Mouse (Mus musculus) MEL (cell line): ENCODE results near the gene Cck. TPM values are rescaled to one million over a fixed set of nuclear protein-coding genes. Genes with fewer than 3 reads are reported as not detected.

ENCODE experiments used
- DNase-seq: peaks from one replicate; pipeline ENCODE4 v3.0.0; 2011; ENCODE audit warnings: low read depth, low spot score
- H3K27ac ChIP-seq: 2 replicates; pipeline ENCODE4 v1.5.1; 2012; ENCODE audit warnings: low read depth, mild to moderate bottlenecking, control low read depth, low read length, moderate library complexity; ENCODE audit not compliant: control insufficient read depth
- H3K27me3 ChIP-seq, 2 experiments: fragments of 150-350 bp in 1 of 2; sonication (generic) in 1 of 2; 2 replicates each; pipeline ENCODE4 v1.6.1; 2012; ENCODE audit warnings: low read length in 2 of 2, mild to moderate bottlenecking in 2 of 2, improper control_type of control experiment in 1 of 2, moderate library complexity in 1 of 2; ENCODE audit not compliant: insufficient read depth in 2 of 2, control insufficient read depth in 1 of 2
- H3K36me3 ChIP-seq, 2 experiments: 2 replicates each; pipeline ENCODE4 v1.6.1; 2012 to 2014; ENCODE audit warnings: low read length in 2 of 2, improper control_type of control experiment in 1 of 2, inconsistent platforms in 1 of 2, mild to moderate bottlenecking in 1 of 2; ENCODE audit not compliant: insufficient read depth in 2 of 2, control insufficient read depth in 1 of 2
- H3K4me1 ChIP-seq, 2 experiments: fragments of 150-350 bp in 1 of 2; sonication (generic) in 1 of 2; 2 replicates each; pipeline ENCODE4 v1.6.1; 2012; ENCODE audit warnings: low read length in 2 of 2, improper control_type of control experiment in 1 of 2, mild to moderate bottlenecking in 1 of 2; ENCODE audit not compliant: insufficient read depth in 2 of 2, control insufficient read depth in 1 of 2
- H3K4me3 ChIP-seq, 2 experiments: fragments of 150-350 bp in 1 of 2; sonication (generic) in 1 of 2; 2 replicates each; pipeline ENCODE4 v1.5.1; 2012; ENCODE audit warnings: low read depth in 2 of 2, low read length in 2 of 2, mild to moderate bottlenecking in 2 of 2, moderate library complexity in 2 of 2, control low read depth in 1 of 2, improper control_type of control experiment in 1 of 2; ENCODE audit not compliant: control insufficient read depth in 1 of 2, insufficient read depth in 1 of 2
- H3K79me2 ChIP-seq: 2 replicates; pipeline ENCODE4 v1.6.1; 2012; ENCODE audit warnings: mild to moderate bottlenecking, low read length, moderate library complexity; ENCODE audit not compliant: control insufficient read depth, poor library complexity, insufficient read depth
- H3K9ac ChIP-seq: 2 replicates; pipeline ENCODE4 v1.6.1; 2012; ENCODE audit warnings: low read depth, mild to moderate bottlenecking, control low read depth, low read length, moderate library complexity; ENCODE audit not compliant: control insufficient read depth, poor library complexity, severe bottlenecking
- H3K9me3 ChIP-seq: fragments of 150-350 bp; sonication (generic); replicated peaks from 2 replicates; pipeline ENCODE4 v1.6.1; 2012; ENCODE audit warnings: mild to moderate bottlenecking, low read length, improper control_type of control experiment, moderate library complexity; ENCODE audit not compliant: insufficient read depth
- CHD1 ChIP-seq: IDR thresholded peaks from 2 replicates; pipeline ENCODE4 v1.6.1; 2012; ENCODE audit warnings: low read depth, mild to moderate bottlenecking, inconsistent platforms, low read length, improper control_type of control experiment
- CHD2 ChIP-seq: IDR thresholded peaks from 2 replicates; pipeline ENCODE4 v1.6.1; 2011; ENCODE audit warnings: low read length, improper control_type of control experiment
- CTCF ChIP-seq, 3 experiments: IDR thresholded peaks in 2 of 3; conservative IDR thresholded peaks in 1 of 3; 2 replicates each; pipeline ENCODE4 v1.5.1; 2011 to 2012; ENCODE audit warnings: low read length in 3 of 3, low read depth in 2 of 3, mild to moderate bottlenecking in 2 of 3, improper control_type of control experiment in 1 of 3, inconsistent platforms in 1 of 3, mixed read lengths in 1 of 3, moderate library complexity in 1 of 3; ENCODE audit not compliant: control insufficient read depth in 1 of 3, insufficient read depth in 1 of 3, poor library complexity in 1 of 3, severe bottlenecking in 1 of 3
- ETS1 ChIP-seq: IDR thresholded peaks from 2 replicates; pipeline ENCODE4 v1.6.1; 2012; ENCODE audit warnings: low read depth, mild to moderate bottlenecking, inconsistent platforms, low read length, improper control_type of control experiment, moderate library complexity
- GABPA ChIP-seq: IDR thresholded peaks from 2 replicates; pipeline ENCODE4 v1.6.1; 2012; ENCODE audit warnings: low read depth, mild to moderate bottlenecking, inconsistent platforms, low read length, improper control_type of control experiment, moderate library complexity
- GATA1 ChIP-seq: IDR thresholded peaks from 2 replicates; pipeline ENCODE4 v1.6.1; 2011; ENCODE audit warnings: low read depth, low read length, improper control_type of control experiment
- HCFC1 ChIP-seq: IDR thresholded peaks from 2 replicates; pipeline ENCODE4 v1.6.1; 2012; ENCODE audit warnings: low read depth, mild to moderate bottlenecking, inconsistent platforms, low read length, improper control_type of control experiment, moderate library complexity
- JUND ChIP-seq: IDR thresholded peaks from 2 replicates; pipeline ENCODE4 v1.6.1; 2011; ENCODE audit warnings: low read depth, mild to moderate bottlenecking, improper control_type of control experiment, low read length
- MAX ChIP-seq: IDR thresholded peaks from 2 replicates; pipeline ENCODE4 v1.6.1; 2011; ENCODE audit warnings: low read length, improper control_type of control experiment
- MAZ ChIP-seq: IDR thresholded peaks from 2 replicates; pipeline ENCODE4 v1.6.1; 2012; ENCODE audit warnings: low read depth, mild to moderate bottlenecking, inconsistent platforms, low read length, improper control_type of control experiment
- MXI1 ChIP-seq: IDR thresholded peaks from 2 replicates; pipeline ENCODE4 v1.6.1; 2011; ENCODE audit warnings: mild to moderate bottlenecking, low read depth, low read length, improper control_type of control experiment
- MYC ChIP-seq: IDR thresholded peaks from 2 replicates; pipeline ENCODE4 v1.6.1; 2011; ENCODE audit warnings: low read depth, mild to moderate bottlenecking, low read length, improper control_type of control experiment, moderate library complexity
- POLR2A ChIP-seq, 2 experiments: IDR thresholded peaks; 2 replicates each; pipeline ENCODE4 v1.6.1; 2011 to 2012; ENCODE audit warnings: low read length in 2 of 2, mild to moderate bottlenecking in 2 of 2, control low read depth in 1 of 2, improper control_type of control experiment in 1 of 2, low read depth in 1 of 2, moderate library complexity in 1 of 2; ENCODE audit not compliant: control insufficient read depth in 1 of 2, insufficient read depth in 1 of 2, poor library complexity in 1 of 2
- POLR2AphosphoS2 ChIP-seq: IDR thresholded peaks from 2 replicates; pipeline ENCODE4 v1.6.1; 2011; ENCODE audit warnings: low read length, improper control_type of control experiment
- RAD21 ChIP-seq: IDR thresholded peaks from 2 replicates; pipeline ENCODE4 v1.6.1; 2011; ENCODE audit warnings: mild to moderate bottlenecking, low read depth, low read length, improper control_type of control experiment
- RCOR1 ChIP-seq: IDR thresholded peaks from 2 replicates; pipeline ENCODE4 v1.6.1; 2012; ENCODE audit warnings: low read depth, mild to moderate bottlenecking, inconsistent platforms, low read length, improper control_type of control experiment
- SMC3 ChIP-seq: IDR thresholded peaks from 2 replicates; pipeline ENCODE4 v1.6.1; 2011; ENCODE audit warnings: low read depth, low read length, improper control_type of control experiment
- TBP ChIP-seq: IDR thresholded peaks from 2 replicates; pipeline ENCODE4 v1.8.0; 2011; ENCODE audit warnings: low read depth, low read length, improper control_type of control experiment
- TCF12 ChIP-seq: IDR thresholded peaks from 2 replicates; pipeline ENCODE4 v1.6.1; 2014; ENCODE audit warnings: low read depth, mild to moderate bottlenecking, inconsistent platforms, low read length, improper control_type of control experiment, moderate library complexity
- USF2 ChIP-seq, 2 experiments: IDR thresholded peaks; 2 replicates each; pipeline ENCODE4 v1.6.1; 2011 to 2012; ENCODE audit warnings: improper control_type of control experiment in 2 of 2, low read length in 2 of 2, borderline replicate concordance in 1 of 2, inconsistent platforms in 1 of 2, low read depth in 1 of 2, mild to moderate bottlenecking in 1 of 2; ENCODE audit not compliant: insufficient read depth in 1 of 2
- ZC3H11A ChIP-seq: IDR thresholded peaks from 2 replicates; pipeline ENCODE4 v1.6.1; 2012; ENCODE audit warnings: low read depth, mild to moderate bottlenecking, inconsistent platforms, low read length, improper control_type of control experiment
- polyA plus RNA-seq, 2 experiments: library from polyadenylated mRNA; stranded (reverse) in 1 of 2; unstranded in 1 of 2; fragments of >175 nt in 1 of 2; fragments of >200 nt in 1 of 2; gene quantifications; 2 replicates each; pipeline versions ENCODE4 v1.2.1 to v1.2.4; 2012; ENCODE audit warnings: low replicate concordance in 2 of 2, low read depth in 1 of 2; ENCODE audit not compliant: insufficient read length in 2 of 2, insufficient read depth in 1 of 2, missing spikeins in 1 of 2
- total RNA-seq: library from RNA; depleted of rRNA; stranded (reverse); fragments of 300-350 nt; gene quantifications from 2 replicates; pipeline ENCODE4 v1.2.3, GENCODE M21; 2012

The Cck gene
- total and polyA plus RNA-seq, 3 experiments: not detected

DNA sequence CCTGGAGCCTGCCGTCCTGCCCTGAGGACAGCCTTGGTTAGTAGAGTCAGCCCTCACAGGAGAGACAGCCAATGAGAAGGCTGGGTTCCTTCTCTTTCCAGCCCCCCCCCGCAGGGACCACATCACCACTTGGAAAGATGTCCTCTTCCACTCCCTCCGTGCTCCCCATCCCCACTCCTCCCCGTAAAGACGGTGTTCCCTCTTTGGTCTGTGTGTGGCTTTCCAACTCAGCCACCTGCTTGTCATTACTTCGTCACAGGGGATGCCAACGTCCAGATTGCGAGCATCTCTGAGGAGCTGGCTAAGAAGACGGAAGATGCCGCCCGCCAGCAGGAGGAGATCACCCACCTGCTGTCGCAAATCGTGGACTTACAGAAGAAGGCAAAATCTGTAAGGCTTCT, 49.1 kb downstream of the Cck start:
- Histone ChIP-seq H3K27ac (no peak overlapping the region), H3K4me1 (no peaks in the 10 kb centered on the region), H3K36me3 (no peaks in the 10 kb centered on the region; a peak in 1 of 4 replicates), H3K27me3 (no peaks in the 10 kb centered on the region), H3K4me3 (no peak overlapping the region), H3K9me3 (no peaks in the 10 kb centered on the region), H3K9ac (no peak overlapping the region), H3K79me2 (no peaks in the 10 kb centered on the region)
- no peak for DNase-seq
- TF ChIP-seq HCFC1: no peak
- TF ChIP-seq POLR2AphosphoS2: no peak
- no peak for TF ChIP-seq CHD1
- TF ChIP-seq GABPA: no peak
- no peak for TF ChIP-seq POLR2A (IDR thresholded peaks at IDR 0.05; ENCODE audit: control insufficient read depth in 1 of 2, insufficient read depth in 1 of 2, low read depth in 1 of 2, low read length in 2 of 2, poor library complexity in 1 of 2)
- no peak for TF ChIP-seq GATA1

DNA sequence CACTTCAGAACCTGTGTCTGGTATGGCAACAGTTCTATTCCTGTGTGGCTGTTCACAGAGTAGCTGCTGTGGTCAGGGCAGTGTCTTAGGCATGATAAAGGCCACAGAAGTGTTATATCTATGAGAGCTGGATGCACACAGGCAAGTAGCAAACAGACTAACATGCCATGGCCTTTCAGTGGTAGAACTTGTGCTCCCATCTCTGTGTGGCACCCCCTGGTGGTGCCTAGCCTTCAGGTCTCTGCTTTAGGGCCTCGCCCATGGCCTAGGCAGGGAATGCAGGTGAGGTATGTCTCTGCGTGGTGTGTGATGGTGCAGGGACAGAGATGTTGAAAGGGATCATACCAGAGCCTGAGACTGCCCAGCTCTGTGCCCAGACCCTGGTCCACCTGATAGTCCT, 50.1 kb downstream of the Cck start:
- no peaks in the 10 kb centered on the region for H3K79me2 ChIP-seq
- TF ChIP-seq JUND (no peak), MXI1 (no peak), POLR2AphosphoS2 (no peak), CTCF (IDR thresholded peaks at IDR 0.05 in 2 of 3, conservative IDR thresholded peaks at IDR 0.05 in 1 of 3; ENCODE audit: control insufficient read depth in 1 of 3, insufficient read depth in 1 of 3, low read depth in 2 of 3, low read length in 3 of 3, poor library complexity in 1 of 3, severe bottlenecking in 1 of 3) (peak; percentile 30 to 59 (median 57)), SMC3 (peak; percentile 68), RAD21 (peak; percentile 25)
- H3K9me3 ChIP-seq: no peaks in the 10 kb centered on the region
- no peak overlapping the region for H3K4me3 ChIP-seq
- peak; percentile 41 for DNase-seq
- H3K4me1 ChIP-seq: no peaks in the 10 kb centered on the region
- no peak overlapping the region for H3K9ac ChIP-seq
- no peak overlapping the region for H3K27ac ChIP-seq
- no peaks in the 10 kb centered on the region for H3K27me3 ChIP-seq
- no peaks in the 10 kb centered on the region; a peak in 1 of 4 replicates for H3K36me3 ChIP-seq

DNA sequence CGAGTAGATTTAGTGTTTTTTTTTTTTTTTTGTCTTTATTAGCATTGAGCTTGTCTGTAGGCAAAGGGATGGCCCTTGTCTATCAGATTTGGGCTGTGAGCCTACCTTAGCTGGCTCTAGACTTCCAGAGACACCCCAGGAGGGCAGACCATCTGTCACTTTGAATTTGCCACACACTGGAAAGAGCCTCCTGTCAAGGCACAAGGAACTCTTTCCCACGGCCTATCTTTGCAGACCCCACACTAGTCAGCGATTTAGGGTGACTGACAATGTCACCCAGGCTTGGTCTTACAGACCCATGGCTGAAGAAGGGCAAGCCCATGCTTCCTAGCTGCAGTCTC, 51.2 kb downstream of the Cck start:
- H3K4me3 ChIP-seq: no peak overlapping the region
- no peaks in the 10 kb centered on the region for H3K27me3 ChIP-seq
- H3K27ac ChIP-seq: no peak overlapping the region
- no peaks in the 10 kb centered on the region for H3K4me1 ChIP-seq
- DNase-seq: no peak
- no peaks in the 10 kb centered on the region; a peak in 1 of 4 replicates for H3K36me3 ChIP-seq
- TF ChIP-seq MAZ: no peak
- TF ChIP-seq ETS1: no peak
- no peak for TF ChIP-seq MYC
- TF ChIP-seq ZC3H11A: no peak
- TF ChIP-seq CTCF (IDR thresholded peaks at IDR 0.05 in 2 of 3, conservative IDR thresholded peaks at IDR 0.05 in 1 of 3; ENCODE audit: control insufficient read depth in 1 of 3, insufficient read depth in 1 of 3, low read depth in 2 of 3, low read length in 3 of 3, poor library complexity in 1 of 3, severe bottlenecking in 1 of 3): no peak
- TF ChIP-seq MAX: no peak
- TF ChIP-seq GATA1: no peak
- TF ChIP-seq RCOR1: no peak
- TF ChIP-seq CHD2: no peak
- TF ChIP-seq USF2 (IDR thresholded peaks at IDR 0.05; ENCODE audit: borderline replicate concordance in 1 of 2, insufficient read depth in 1 of 2, low read depth in 1 of 2, low read length in 2 of 2): no peak
- no peak for TF ChIP-seq CHD1
- TF ChIP-seq MXI1: no peak
- no peak for TF ChIP-seq TCF12
- no peak for TF ChIP-seq GABPA
- TF ChIP-seq POLR2A (IDR thresholded peaks at IDR 0.05; ENCODE audit: control insufficient read depth in 1 of 2, insufficient read depth in 1 of 2, low read depth in 1 of 2, low read length in 2 of 2, poor library complexity in 1 of 2): no peak
- TF ChIP-seq SMC3: no peak
- no peak for TF ChIP-seq TBP
- H3K9ac ChIP-seq: no peak overlapping the region
- no peaks in the 10 kb centered on the region for H3K9me3 ChIP-seq
- H3K79me2 ChIP-seq: no peaks in the 10 kb centered on the region
